Mouse (Mus musculus) Patski (cell line): ENCODE data around the gene Slco2a1. TPM values are rescaled to one million over a fixed set of nuclear protein-coding genes. Genes with fewer than 3 reads are reported as not detected.

Experiments
- ATAC-seq: fragments of 100-300 bp; one replicate; pipeline ENCODE4 v1.8.0; 2021
- CTCF ChIA-PET: fragments of 350-600 bp; sonication (Branson Sonifier 250); formaldehyde crosslinking; loops from one replicate; lab custom pipeline; 2022; ENCODE audit warnings: inconsistent platforms; lab: Charles Lee
- POLR2A ChIA-PET: fragments of 350-600 bp; sonication (Branson Sonifier 250); formaldehyde crosslinking; loops from one replicate; lab custom pipeline; 2022; ENCODE audit warnings: antibody characterized with exemption, inconsistent platforms; lab: Charles Lee
- DNase-seq: peaks from one replicate; pipeline ENCODE4 v3.0.0-alpha.2; 2011; ENCODE audit warnings: low read depth, low spot score
- H3K27me3 ChIP-seq: fragments of 371-371 bp; one replicate; pipeline ENCODE4 v1.5.1; 2021
- CTCF ChIP-seq: fragments of 100-300 bp; IDR thresholded peaks from one replicate; pipeline ENCODE4 v1.5.1; 2021
- in situ Hi-C: fragments of 300-500 bp; cut with MboI; formaldehyde crosslinking; loops from 3 replicates; pipeline ENCODE4 v1.11.1; 2018; ENCODE audit warnings: low pct_unique_long_range_greater_than_20kb, mixed read lengths
- polyA plus RNA-seq: library from polyadenylated mRNA; unstranded; gene quantifications from one replicate; pipeline ENCODE4 v1.2.3, GENCODE M21; 2021

The Slco2a1 gene
- polyA plus RNA-seq, 1 experiment from 2014 or later = 14.9 TPM

- no peaks in the 10 kb centered on the region for H3K27me3 ChIP-seq
- ChIA-PET POLR2A (no interaction called here), CTCF (interaction anchor here (0.6 kb wide), 1 partner anchor 9 kb away, joined by 3 read pairs; no protein-coding TSS in a partner anchor)
- DNase-seq (no peak), ATAC-seq (peak; percentile 39)
- in situ Hi-C loops = no loop called here
- no peak for TF ChIP-seq CTCF
Observed at GRCm38 (mm10) chr9:103120231-103120630, 131.7 kb downstream of the Slco2a1 start.

- in situ Hi-C loops = no loop called here
Observed at GRCm38 (mm10) chr9:103121546-103121945, 133.0 kb downstream of the Slco2a1 start.

GRCm38 (mm10) chr9:103124746-103125145, 136.2 kb downstream of the Slco2a1 start:
- TF ChIP-seq CTCF = no peak
- no peak for DNase-seq
- ATAC-seq = no peak
- in situ Hi-C loops = no loop called here
- H3K27me3 ChIP-seq = no peaks in the 10 kb centered on the region
- ChIA-PET CTCF (interaction anchor here (1.7 kb wide), 1 partner anchor 13 kb away, joined by 3 read pairs; no protein-coding TSS in a partner anchor), POLR2A (interaction anchor here (0.6 kb wide), 1 partner anchor 538 kb away, joined by 3 read pairs; no protein-coding TSS in a partner anchor)

More at GRCm38 (mm10) chr9:103121546-103121945, 133.0 kb downstream of the Slco2a1 start:
- ATAC-seq (no peak), DNase-seq (no peak)
- no peak for TF ChIP-seq CTCF
- POLR2A ChIA-PET = no interaction called here
- H3K27me3 ChIP-seq = no peaks in the 10 kb centered on the region
- CTCF ChIA-PET = no interaction called here

- ChIA-PET CTCF (interaction anchor here (1.3 kb wide), 1 partner anchor 11 kb away, joined by 3 read pairs; no protein-coding TSS in a partner anchor), POLR2A (interaction anchor here (0.6 kb wide), 1 partner anchor 120 kb away, joined by 3 read pairs; no protein-coding TSS in a partner anchor)
- no peak for TF ChIP-seq CTCF
- H3K27me3 ChIP-seq = no peaks in the 10 kb centered on the region
- ATAC-seq (no peak), DNase-seq (no peak)
- in situ Hi-C loops = no loop called here
Observed at GRCm38 (mm10) chr9:103133493-103134124, 145.1 kb downstream of the Slco2a1 start.

GRCm38 (mm10) chr9:103134450-103135030, 146.0 kb downstream of the Slco2a1 start:
- no peak for DNase-seq
- no peak for ATAC-seq
- POLR2A ChIA-PET = no interaction called here

GRCm38 (mm10) chr9:103139481-103139880, 151.0 kb downstream of the Slco2a1 start:
- TF ChIP-seq CTCF = no peak
- DNase-seq = no peak
- CTCF ChIA-PET = interaction anchor here (0.8 kb wide), 1 partner anchor 259 kb away, joined by 3 read pairs; no protein-coding TSS in a partner anchor
- in situ Hi-C loops = no loop called here
- no peaks in the 10 kb centered on the region for H3K27me3 ChIP-seq
- no peak for ATAC-seq
- POLR2A ChIA-PET = no interaction called here

More at GRCm38 (mm10) chr9:103134450-103135030, 146.0 kb downstream of the Slco2a1 start:
- no peak for TF ChIP-seq CTCF
- CTCF ChIA-PET = interaction anchor here (1.3 to 1.5 kb wide), 2 partner anchors 12 to 34 kb away, joined by 3 read pairs; no protein-coding TSS in a partner anchor
- in situ Hi-C loops = no loop called here
- no peaks in the 10 kb centered on the region for H3K27me3 ChIP-seq

- ATAC-seq (no peak), DNase-seq (no peak)
- ChIA-PET CTCF (no interaction called here), POLR2A (interaction anchor here (0.7 kb wide), 1 partner anchor 53 kb away, joined by 3 read pairs; no protein-coding TSS in a partner anchor)
- no peak for TF ChIP-seq CTCF
- no peaks in the 10 kb centered on the region for H3K27me3 ChIP-seq
- in situ Hi-C loops = no loop called here
Observed at GRCm38 (mm10) chr9:103140384-103140783, 151.9 kb downstream of the Slco2a1 start.

- CTCF ChIA-PET = no interaction called here
- H3K27me3 ChIP-seq = no peaks in the 10 kb centered on the region
- TF ChIP-seq CTCF = no peak
- DNase-seq (no peak), ATAC-seq (no peak)
- POLR2A ChIA-PET = no interaction called here
- in situ Hi-C loops = no loop called here
Observed at GRCm38 (mm10) chr9:103141266-103141665, 152.8 kb downstream of the Slco2a1 start.

- ATAC-seq (no peak), DNase-seq (no peak)
- in situ Hi-C loops = no loop called here
- POLR2A ChIA-PET = no interaction called here
- TF ChIP-seq CTCF = no peak
- no peaks in the 10 kb centered on the region for H3K27me3 ChIP-seq
- CTCF ChIA-PET = no interaction called here
Observed at GRCm38 (mm10) chr9:103143881-103144280, 155.4 kb downstream of the Slco2a1 start.

- no peaks in the 10 kb centered on the region for H3K27me3 ChIP-seq
- in situ Hi-C loops = no loop called here
- DNase-seq (no peak), ATAC-seq (no peak)
- ChIA-PET CTCF (interaction anchor here (1.6 kb wide), 1 partner anchor 23 kb away, joined by 3 read pairs; no protein-coding TSS in a partner anchor), POLR2A (no interaction called here)
- no peak for TF ChIP-seq CTCF
Observed at GRCm38 (mm10) chr9:103145351-103145750, 156.8 kb downstream of the Slco2a1 start.

Other genes with a start within 250 kb of the Slco2a1 start
- 141 TPM for gene Ryk, start 153.8 kb upstream of the Slco2a1 start, polyA plus RNA-seq
- gene Rab6b, start 123.1 kb downstream of the Slco2a1 start, polyA plus RNA-seq = 43.8 TPM
- 43.0 TPM for gene Srprb, start 213.4 kb downstream of the Slco2a1 start, polyA plus RNA-seq
- not detected for gene Gm20425, start 241.6 kb downstream of the Slco2a1 start, polyA plus RNA-seq
- gene Trf, start 241.7 kb downstream of the Slco2a1 start, polyA plus RNA-seq = not detected